Mouse (Mus musculus) embryonic fibroblast, embryonic 13.5 days (primary cell): Measurements from ENCODE around the gene Hyou1.

Source experiments
- CTCF ChIP-seq: IDR thresholded peaks from 2 replicates; pipeline ENCODE4 v1.5.1; 2011; ENCODE audit warnings: mild to moderate bottlenecking, control low read depth, low read length, moderate library complexity, borderline replicate concordance; ENCODE audit not compliant: insufficient read depth
- POLR2A ChIP-seq: IDR thresholded peaks from 2 replicates; pipeline ENCODE4 v1.6.1; 2011; ENCODE audit warnings: low read depth, mild to moderate bottlenecking, control low read depth, low read length, moderate library complexity

- TF ChIP-seq CTCF (no peak), POLR2A (no peak)
Observed at GRCm38 (mm10) chr9:44352337-44352736, 27.0 kb upstream of the Hyou1 start.
